Mouse (Mus musculus) mouse trophoblast stem cell (cell line): Measurements from ENCODE around the gene Myo3b.

Experiments
- in situ Hi-C, 2 experiments: fragments of 300-500 bp; cut with MseI, MboI; formaldehyde crosslinking; loops; 2 replicates in 1 of 2; 3 replicates in 1 of 2; pipeline ENCODE4 v1.15.1; 2025

Gene Myo3b

GRCm38 (mm10) chr2:70425611-70426010 lies 386.7 kb downstream of the Myo3b start:
- in situ Hi-C loops = no loop called here

- in situ Hi-C loops = no loop called here
Observed at GRCm38 (mm10) chr2:70443035-70443434, 404.1 kb downstream of the Myo3b start.

DNA sequence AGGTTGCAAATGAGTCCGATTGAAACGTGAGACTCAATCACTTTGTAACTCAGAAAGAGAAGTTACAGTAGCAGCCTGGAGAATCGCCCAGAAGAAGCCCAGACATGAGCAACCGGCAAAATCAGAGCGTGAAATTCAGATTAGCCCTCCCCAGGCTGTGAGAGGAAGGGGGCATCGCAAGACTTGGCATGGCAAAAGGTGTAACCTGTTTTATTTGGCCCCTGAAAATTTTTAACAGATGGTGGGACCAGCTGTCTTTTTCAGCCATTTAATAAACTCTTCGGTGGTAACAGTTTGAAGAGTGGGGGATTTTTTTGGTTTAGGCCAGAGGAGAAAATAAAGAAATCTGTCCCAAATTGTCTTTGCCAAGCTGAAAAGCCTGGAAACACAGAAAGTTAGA lies 405.2 kb downstream of the Myo3b start:
- in situ Hi-C loops = no loop called here

GRCm38 (mm10) chr2:70456205-70456604 lies 417.3 kb downstream of the Myo3b start:
- in situ Hi-C loops = no loop called here

DNA sequence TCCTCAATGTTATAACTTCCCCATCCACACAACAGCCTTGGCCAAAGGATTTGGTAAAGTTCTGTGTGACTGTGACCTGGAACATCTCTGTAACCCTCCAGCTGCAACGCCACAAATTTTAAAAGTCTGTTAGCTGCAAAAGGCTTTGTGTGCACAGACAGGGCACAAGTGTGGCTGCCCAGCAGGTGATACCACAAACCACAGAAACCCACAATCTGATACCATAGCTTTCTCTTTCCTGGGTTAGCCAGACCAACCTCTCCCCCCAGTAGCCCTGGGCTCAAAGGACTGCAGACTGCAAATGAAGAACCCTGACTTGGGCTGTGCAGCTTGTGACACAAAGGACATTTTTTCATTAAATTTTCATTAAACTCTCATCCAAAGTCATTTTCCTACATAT lies 424.7 kb downstream of the Myo3b start:
- in situ Hi-C loops = no loop called here

- in situ Hi-C loops = no loop called here
Observed at GRCm38 (mm10) chr2:70471136-70471535, 432.2 kb downstream of the Myo3b start.

DNA sequence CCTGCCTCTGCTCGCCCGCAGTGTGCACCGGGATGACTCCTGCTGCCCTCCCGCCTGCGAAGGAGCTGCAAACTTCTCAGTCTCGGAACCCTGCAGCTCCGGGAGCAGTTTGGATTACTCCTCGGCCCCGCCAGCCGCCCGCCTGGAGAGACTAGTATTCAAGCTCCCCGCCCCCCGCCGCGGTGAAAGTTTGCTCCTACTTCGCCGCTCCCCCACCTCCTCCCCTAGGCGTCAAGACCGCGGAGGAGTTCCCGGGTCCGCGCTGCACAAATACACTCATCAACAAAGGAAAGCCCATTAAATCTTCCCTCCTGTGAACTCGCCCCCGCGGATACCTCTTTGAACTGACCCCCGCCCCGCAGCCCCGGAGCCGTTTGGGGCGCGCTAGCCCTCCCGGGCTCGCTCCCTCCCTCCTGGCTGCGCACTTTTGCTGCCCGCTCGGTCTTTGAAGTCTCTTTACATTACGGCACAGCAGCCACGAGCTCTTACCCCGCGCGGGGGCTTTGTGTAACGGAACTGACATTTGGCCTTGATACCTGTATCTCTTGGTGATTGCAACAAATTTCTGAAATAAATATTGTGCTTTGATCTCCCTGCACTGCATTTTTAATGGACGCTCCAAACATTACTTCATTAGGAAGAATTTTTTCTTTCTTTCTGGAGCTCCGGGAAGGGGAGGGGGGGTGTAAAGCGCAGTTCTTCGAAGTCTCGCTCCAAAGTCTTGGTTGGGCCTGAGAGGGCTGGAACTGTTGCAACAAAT lies 433.1 kb downstream of the Myo3b start:
- in situ Hi-C loops = no loop called here
